Comparison of ENCODE assay signal across 31 mouse cellular contexts in the genomic region with DNA sequence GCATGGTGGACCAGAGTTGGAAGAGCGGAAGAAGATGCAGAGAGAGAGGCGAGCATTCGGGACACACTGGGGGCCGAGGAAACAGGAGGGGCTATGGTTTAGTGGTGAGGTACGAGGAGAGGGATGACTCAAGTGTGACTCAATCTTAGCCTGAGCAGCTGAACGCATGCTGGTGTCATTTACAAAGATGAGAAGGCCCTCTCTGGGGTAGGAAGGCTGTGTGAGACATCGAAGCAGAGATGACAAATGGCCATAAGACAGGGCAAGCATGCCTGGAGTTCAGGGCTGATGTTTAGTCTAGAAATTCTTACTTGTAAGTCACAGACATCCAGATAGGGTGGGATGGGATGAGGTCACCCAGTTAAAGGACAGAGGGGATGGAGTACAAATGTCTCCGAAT. TPM values are rescaled to one million over a fixed set of nuclear protein-coding genes. Genes with fewer than 3 reads are reported as not detected.
A peak's percentile ranks its signal among the peaks of the same experiment; 100 is the strongest.
DNase-seq lines count a peak whose midpoint lies in the region; ATAC-seq and TF ChIP-seq lines count a peak whose summit lies in the region.
"Had no signal": no experiment of that assay in that cellular context is flagged by ENCODE, and none has a peak within 500 bp of the region (broad histone marks: within the 10 kb centered on the region; RNA-seq: fewer than 3 reads in every experiment).

No protein-coding gene starts in this region.

- no peaks in the 10 kb centered on the region for H3K36me3 ChIP-seq in stomach, embryonic 14.5 days (ENCODE audit: control insufficient read depth, insufficient read depth, low read length)
- H3K36me3 ChIP-seq in stomach, postnatal 0 days (ENCODE audit: control insufficient read depth, insufficient read depth, low read length), result no peaks in the 10 kb centered on the region
- H3K36me3 ChIP-seq: embryonic facial prominence, embryonic 13.5 days; forebrain, embryonic 15.5 days; G1E; heart, embryonic 12.5 days; hindbrain, embryonic 13.5 days; limb, embryonic 15.5 days; liver, embryonic 15.5 days; midbrain, embryonic 15.5 days; neural tube, embryonic 13.5 days had no signal

- TF ChIP-seq CTCF in stomach, postnatal 0 days (IDR thresholded peaks at IDR 0.05; ENCODE audit: low read depth), result no peak
- no peak for TF ChIP-seq CTCF in olfactory bulb, adult 2 months (IDR thresholded peaks at IDR 0.05; ENCODE audit: insufficient read depth, low read depth, low read length)

- TF ChIP-seq EP300 in stomach, postnatal 0 days (optimal IDR thresholded peaks at IDR 0.05), result no peak

- no peak overlapping the region for H3K4me3 ChIP-seq in stomach, embryonic 14.5 days (ENCODE audit: low read depth, low read length)
- H3K4me3 ChIP-seq in stomach, postnatal 0 days (ENCODE audit: low read depth, low read length), result no peak overlapping the region
- no peak overlapping the region for H3K4me3 ChIP-seq in olfactory bulb, adult 2 months (ENCODE audit: insufficient read depth, low read depth, low read length)
- H3K4me3 ChIP-seq: embryonic facial prominence, embryonic 13.5 days; forebrain, embryonic 15.5 days; heart, embryonic 12.5 days; hindbrain, embryonic 13.5 days; limb, embryonic 15.5 days; liver, embryonic 15.5 days; midbrain, embryonic 15.5 days; neural tube, embryonic 13.5 days had no signal

- H3K27ac ChIP-seq in stomach, embryonic 14.5 days (ENCODE audit: low read length), result no peak overlapping the region
- H3K27ac ChIP-seq in stomach, postnatal 0 days (replicated peaks), result no peak overlapping the region
- H3K27ac ChIP-seq in olfactory bulb, adult 2 months (ENCODE audit: insufficient read depth, low read depth, low read length), result peak overlapping the region; percentile 16; the same call in 1 of the 2 replicates
- H3K27ac ChIP-seq: embryonic facial prominence, embryonic 13.5 days; forebrain, embryonic 15.5 days; hindbrain, embryonic 13.5 days; limb, embryonic 15.5 days; liver, embryonic 15.5 days; macrophage; midbrain, embryonic 15.5 days; neural tube, embryonic 13.5 days had no signal

- H3K9me3 ChIP-seq in stomach, embryonic 14.5 days (ENCODE audit: control insufficient read depth, low read depth, low read length), result peaks cover 8% of the 10 kb centered on the region; the same call in 1 of the 2 replicates
- no peaks in the 10 kb centered on the region for H3K9me3 ChIP-seq in stomach, postnatal 0 days (ENCODE audit: control insufficient read depth, low read length)
- H3K9me3 ChIP-seq: embryonic facial prominence, embryonic 13.5 days; forebrain, embryonic 15.5 days; G1E; heart, embryonic 12.5 days; limb, embryonic 15.5 days; liver, embryonic 15.5 days; midbrain, embryonic 15.5 days had no signal

- TF ChIP-seq POLR2A in olfactory bulb, adult 2 months (IDR thresholded peaks at IDR 0.05; ENCODE audit: insufficient read depth, low read depth, low read length), result no peak

- peak; percentile 36 for DNase-seq in adrenal gland, postnatal 10 days
- no peak for DNase-seq in adrenal gland, adult 18-20 months (ENCODE audit: low spot score in 2 of 2)
- no peak for DNase-seq in stomach, postnatal 0 days (ENCODE audit: low spot score)
- DNase-seq in NIH3T3 (ENCODE audit: low read depth), result peak; percentile 72
- DNase-seq in cerebellum, adult 8-10 months, result no peak
- DNase-seq in frontal cortex, postnatal 14 days (ENCODE audit: low spot score in 2 of 2), result no peak
- DNase-seq: cerebellum, adult 2 months; cerebellum, postnatal 36 days; embryo, embryonic 11 days; gastrocnemius, postnatal 14 days; heart, adult 11 months; heart, postnatal 10 days; kidney, adult 18-20 months; left cerebral cortex, postnatal 4 days had no signal

- H3K9ac ChIP-seq in stomach, embryonic 14.5 days (replicated peaks; ENCODE audit: low read depth, low read length), result no peak overlapping the region
- H3K9ac ChIP-seq in stomach, postnatal 0 days (ENCODE audit: low read length), result no peak overlapping the region
- H3K9ac ChIP-seq: embryonic facial prominence, embryonic 13.5 days; forebrain, embryonic 15.5 days; heart, embryonic 12.5 days; hindbrain, embryonic 13.5 days; limb, embryonic 15.5 days; liver, embryonic 15.5 days; midbrain, embryonic 15.5 days; neural tube, embryonic 13.5 days had no signal

- H3K27me3 ChIP-seq in stomach, embryonic 14.5 days (ENCODE audit: control insufficient read depth, insufficient read depth, low read length), result no peaks in the 10 kb centered on the region
- H3K27me3 ChIP-seq in stomach, postnatal 0 days (ENCODE audit: control insufficient read depth, insufficient read depth, low read length), result no peaks in the 10 kb centered on the region
- H3K27me3 ChIP-seq: embryonic facial prominence, embryonic 13.5 days; forebrain, embryonic 15.5 days; heart, embryonic 12.5 days; hindbrain, embryonic 13.5 days; limb, embryonic 15.5 days; liver, embryonic 15.5 days; midbrain, embryonic 15.5 days; neural tube, embryonic 13.5 days had no signal

- peaks cover 7% of the 10 kb centered on the region; the same call in 1 of the 2 replicates for H3K4me1 ChIP-seq in stomach, embryonic 14.5 days (ENCODE audit: control insufficient read depth, insufficient read depth, low read length)
- no peaks in the 10 kb centered on the region for H3K4me1 ChIP-seq in stomach, postnatal 0 days (replicated peaks; ENCODE audit: control insufficient read depth, insufficient read depth)
- peaks cover 40% of the 10 kb centered on the region for H3K4me1 ChIP-seq in olfactory bulb, adult 2 months (ENCODE audit: control insufficient read depth, insufficient read depth, low read length)
- H3K4me1 ChIP-seq: midbrain, embryonic 15.5 days had no signal

- no peak overlapping the region for H3K4me2 ChIP-seq in stomach, embryonic 14.5 days (replicated peaks; ENCODE audit: low read depth, low read length)
- no peak overlapping the region for H3K4me2 ChIP-seq in stomach, postnatal 0 days (replicated peaks; ENCODE audit: low read depth)
- H3K4me2 ChIP-seq: embryonic facial prominence, embryonic 13.5 days; forebrain, embryonic 15.5 days; heart, embryonic 12.5 days; hindbrain, embryonic 13.5 days; limb, embryonic 15.5 days; liver, embryonic 15.5 days; midbrain, embryonic 15.5 days; neural tube, embryonic 13.5 days had no signal

- 0 out of 2 replicates have a peak, but pooled peaks have one; percentile 42 for ATAC-seq in stomach, embryonic 14.5 days (ENCODE audit: insufficient number of reproducible peaks, insufficient read depth, low FRiP score, low read depth)
- no peak for ATAC-seq in stomach, postnatal 0 days (ENCODE audit: low FRiP score, low TSS enrichment)
- ATAC-seq: forebrain, embryonic 15.5 days; inflammation-experienced regulatory T-cells, adult 6 months; midbrain, embryonic 15.5 days had no signal

- WGBS in stomach, embryonic 14.5 days, result 59% methylated on average over 8 of the region's 8 CpGs
- WGBS in stomach, postnatal 0 days, result 60% methylated on average over 8 of the region's 8 CpGs
- 72% methylated on average over 8 of the region's 8 CpGs for WGBS in olfactory bulb, adult 2 months

RNA-seq across cellular contexts. Expression of a gene that starts 18.0 kb away (rescaled TPM):
- total RNA-seq in adrenal gland, postnatal 10 days (2021), result 10 to 100 TPM; 37.5 to 38.5 TPM
- total RNA-seq in adrenal gland, adult 18-20 months (2021), result 10 to 100 TPM; 41.5 to 44.2 TPM
- polyA plus RNA-seq in stomach, embryonic 14.5 days (2014; fragmentation: Nextera tagmentation; extraction: Ambion mirVana), result 42.4 and 43.5 TPM in 2 replicates
- 26.1 and 26.6 TPM in 2 replicates for polyA plus RNA-seq in stomach, postnatal 0 days (2015; fragmentation: Nextera tagmentation; extraction: Ambion mirVana)
- polyA plus RNA-seq in olfactory bulb, adult 2 months (2012; ENCODE audit: insufficient read depth, insufficient read length, low replicate concordance, missing spikeins), result not detected in 2 replicates

RNA-seq across cellular contexts. Expression of a gene that starts 36.8 kb away (rescaled TPM):
- total RNA-seq in adrenal gland, postnatal 10 days (2021), result not detected
- not detected for total RNA-seq in adrenal gland, adult 18-20 months (2021)
- polyA plus RNA-seq in stomach, embryonic 14.5 days (2014; fragmentation: Nextera tagmentation; extraction: Ambion mirVana), result not detected in 2 replicates
- not detected in 2 replicates for polyA plus RNA-seq in stomach, postnatal 0 days (2015; fragmentation: Nextera tagmentation; extraction: Ambion mirVana)
- polyA plus RNA-seq in olfactory bulb, adult 2 months (2012; ENCODE audit: insufficient read depth, insufficient read length, low replicate concordance, missing spikeins), result not detected in 2 replicates
- total RNA-seq: gastrocnemius, postnatal 14 days; heart, postnatal 10 days; layer of hippocampus, postnatal 10 days; left cerebral cortex, adult 8-10 months; left cerebral cortex, postnatal 4 days had no signal
- polyA plus RNA-seq: cerebellum, adult 2 months; embryonic facial prominence, embryonic 13.5 days; forebrain, embryonic 15.5 days; G1E; heart, embryonic 12.5 days; hindbrain, embryonic 13.5 days; inflammation-experienced regulatory T-cells, adult 6 months; kidney, embryonic 16.5 days; limb, embryonic 15.5 days; liver, embryonic 15.5 days; macrophage; midbrain, embryonic 15.5 days; neural tube, embryonic 13.5 days; urinary bladder, adult 2 months had no signal

Comparison
In these comparisons a context has a peak if more than half of its experiments do, and no peak if none do; other contexts are left out.
1. DNase-seq: peak in adrenal gland, postnatal 10 days (single experiment) and NIH3T3 (single experiment); none in adrenal gland, adult 18-20 months (0 of 2), stomach, postnatal 0 days (single experiment), cerebellum, adult 8-10 months (single experiment) and frontal cortex, postnatal 14 days (0 of 2).
2. RNA of a gene that starts 18.0 kb away (polyA plus RNA-seq): 42.4 to 43.5 TPM in stomach, embryonic 14.5 days and 26.1 to 26.6 TPM in stomach, postnatal 0 days; not detected in olfactory bulb, adult 2 months; every median in the first group is over 10 times any median in the second.